Mouse (Mus musculus): ENCODE measurements around the gene Cdc42bpa. TPM values are rescaled to one million over a fixed set of nuclear protein-coding genes. Genes with fewer than 3 reads are reported as not detected.

Cdc42bpa gene
- polyA plus RNA-seq, 2 experiments, result 8.1 to 9.1 TPM

DNA sequence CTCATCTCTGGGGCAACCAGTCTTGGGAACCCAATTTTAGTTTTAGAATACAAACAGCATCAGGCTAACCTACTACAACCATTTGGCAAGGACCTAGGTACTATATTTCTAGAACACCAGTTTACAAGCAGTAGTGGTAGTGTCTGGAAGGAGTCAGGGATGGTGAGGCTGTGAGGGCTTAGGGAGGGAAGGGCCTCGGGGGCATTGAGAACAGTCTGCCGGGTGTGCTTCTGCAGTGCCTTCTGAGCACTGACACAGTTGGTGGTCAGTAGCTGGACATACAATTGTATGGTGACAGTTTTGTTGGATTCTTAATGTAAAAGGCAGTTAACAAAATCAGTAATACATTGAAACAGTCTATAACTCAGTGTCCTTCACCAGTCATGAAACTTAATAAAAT lies 200.3 kb downstream of the Cdc42bpa start:
- no peak for DNase-seq (ENCODE audit: low read depth in 3 of 3, low spot score in 3 of 3)
- TF ChIP-seq EP300 (IDR thresholded peaks at IDR 0.05; ENCODE audit: low read depth) (no peak), CTCF (IDR thresholded peaks at IDR 0.05; ENCODE audit: low read depth) (no peak)

DNA sequence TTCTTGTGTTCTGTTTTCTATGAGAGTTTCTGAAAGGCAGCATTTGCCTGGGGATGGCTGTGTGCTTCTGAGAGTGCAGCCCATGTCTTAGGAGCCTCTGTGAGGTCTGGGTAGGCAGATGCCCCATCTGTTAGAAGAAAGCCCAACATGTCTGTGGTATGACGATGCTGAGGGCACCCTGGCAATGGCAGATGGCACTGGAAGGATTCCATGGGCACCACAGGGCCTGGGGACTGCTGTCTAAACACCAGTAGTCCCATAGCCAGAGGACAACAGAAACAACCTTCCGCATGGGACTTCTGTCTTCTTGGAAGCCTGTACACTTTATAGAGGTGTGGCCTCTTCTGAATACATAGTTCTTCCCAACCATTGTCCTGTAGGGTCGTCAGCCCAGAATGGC lies 200.9 kb downstream of the Cdc42bpa start:
- WGBS (ENCODE audit: insufficient replicate concordance), result 70% methylated on average over 3 of the region's 3 CpGs
- ATAC-seq (ENCODE audit: insufficient read depth), result no peak

More for the DNA sequence above, 200.3 kb downstream of the Cdc42bpa start:
- no peak overlapping the region for H3K4me3 ChIP-seq (ENCODE audit: insufficient read depth in 1 of 2, low read depth in 2 of 2, low read length in 2 of 2)
- no peak overlapping the region for H3K4me2 ChIP-seq (ENCODE audit: low read depth)
- H3K9ac ChIP-seq (replicated peaks), result no peak overlapping the region
- 75% methylated on average over 2 of the region's 2 CpGs for WGBS (ENCODE audit: insufficient replicate concordance)
- H3K27ac ChIP-seq, result no peak overlapping the region
- no peaks in the 10 kb centered on the region for H3K4me1 ChIP-seq (replicated peaks; ENCODE audit: control insufficient read depth in 2 of 2, insufficient read depth in 2 of 2, low read length in 1 of 2)
- H3K9me3 ChIP-seq (ENCODE audit: control insufficient read depth, low read length), result no peaks in the 10 kb centered on the region
- no peak for ATAC-seq (ENCODE audit: insufficient read depth)
- no peaks in the 10 kb centered on the region for H3K27me3 ChIP-seq (ENCODE audit: control insufficient read depth, insufficient read depth, low read length)
- H3K36me3 ChIP-seq (replicated peaks; ENCODE audit: control insufficient read depth, insufficient read depth, low read depth), result no peaks in the 10 kb centered on the region; the same call in 1 of the 2 replicates

DNA sequence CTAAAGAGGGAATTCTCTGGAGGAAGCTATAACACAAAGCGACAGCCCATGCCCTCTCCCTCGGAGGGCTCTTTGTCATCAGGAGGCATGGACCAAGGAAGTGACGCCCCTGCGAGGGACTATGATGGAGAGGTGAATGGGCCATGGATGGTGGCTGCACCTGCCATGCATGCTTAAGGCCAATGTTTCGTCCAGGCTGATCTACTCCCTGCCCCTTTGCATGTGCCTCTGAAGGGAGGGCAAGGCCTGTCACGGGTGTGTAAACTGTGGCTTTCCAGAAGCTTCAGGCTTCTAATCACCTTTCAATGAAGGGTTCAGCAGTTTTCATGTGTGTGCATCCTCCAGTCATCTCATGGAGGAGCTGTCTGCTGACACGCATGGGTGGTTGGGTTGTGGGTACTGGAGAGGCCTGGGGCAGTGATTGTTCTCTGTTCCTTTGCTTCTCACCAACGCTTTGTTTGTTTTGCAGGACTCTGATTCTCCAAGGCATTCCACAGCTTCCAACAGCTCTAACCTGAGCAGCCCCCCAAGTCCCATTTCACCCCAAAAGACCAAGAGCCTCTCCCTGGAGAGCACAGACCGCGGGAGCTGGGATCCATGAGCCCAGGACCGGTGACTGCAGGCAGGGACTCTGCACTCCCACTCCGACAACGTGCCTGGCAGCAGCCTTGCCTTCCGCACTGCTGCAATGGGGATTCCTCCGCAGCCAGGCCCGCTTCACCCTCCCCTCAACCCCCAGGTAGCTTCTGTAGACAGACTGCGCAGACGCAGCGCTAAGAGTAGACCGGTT lies 201.5 kb downstream of the Cdc42bpa start:
- no peak for DNase-seq (ENCODE audit: low read depth in 3 of 3, low spot score in 3 of 3)

More for the DNA sequence above, 200.9 kb downstream of the Cdc42bpa start:
- Histone ChIP-seq H3K4me1 (replicated peaks; ENCODE audit: control insufficient read depth in 2 of 2, insufficient read depth in 2 of 2, low read length in 1 of 2) (no peaks in the 10 kb centered on the region), H3K27ac (no peak overlapping the region), H3K36me3 (replicated peaks; ENCODE audit: control insufficient read depth, insufficient read depth, low read depth) (no peaks in the 10 kb centered on the region; the same call in 1 of the 2 replicates), H3K27me3 (ENCODE audit: control insufficient read depth, insufficient read depth, low read length) (no peaks in the 10 kb centered on the region), H3K9me3 (ENCODE audit: control insufficient read depth, low read length) (no peaks in the 10 kb centered on the region), H3K4me3 (ENCODE audit: insufficient read depth in 1 of 2, low read depth in 2 of 2, low read length in 2 of 2) (no peak overlapping the region), H3K9ac (replicated peaks) (no peak overlapping the region), H3K4me2 (ENCODE audit: low read depth) (no peak overlapping the region)
- DNase-seq (ENCODE audit: low read depth in 3 of 3, low spot score in 3 of 3), result no peak
- no peak for TF ChIP-seq CTCF (IDR thresholded peaks at IDR 0.05; ENCODE audit: low read depth)
- no peak for TF ChIP-seq EP300 (IDR thresholded peaks at IDR 0.05; ENCODE audit: low read depth)

DNA sequence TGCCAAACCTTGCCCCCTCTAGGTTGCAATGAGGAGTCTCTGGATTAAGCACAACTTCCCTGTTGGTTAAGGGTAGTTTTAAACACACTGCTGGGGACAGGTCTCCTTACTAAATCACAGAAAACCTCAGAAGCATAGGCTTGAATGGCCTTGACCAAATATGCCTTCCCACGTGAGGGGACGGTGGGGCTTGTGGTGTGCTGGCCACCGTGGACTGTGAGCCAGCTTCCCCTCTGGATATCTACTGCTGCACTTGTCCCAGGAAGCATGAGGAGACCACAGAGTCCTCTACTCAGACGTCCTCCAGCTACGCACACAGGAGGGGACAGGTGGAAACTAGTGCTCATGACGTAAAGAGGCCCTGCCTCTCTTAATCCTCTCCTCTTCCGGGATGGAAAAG lies 202.7 kb downstream of the Cdc42bpa start:
- H3K4me3 ChIP-seq (ENCODE audit: insufficient read depth in 1 of 2, low read depth in 2 of 2, low read length in 2 of 2), result no peak overlapping the region
- 63% methylated on average over 7 of the region's 7 CpGs for WGBS (ENCODE audit: insufficient replicate concordance)
- ATAC-seq (ENCODE audit: insufficient read depth) (no peak), DNase-seq (ENCODE audit: low read depth in 3 of 3, low spot score in 3 of 3) (no peak)
- H3K4me1 ChIP-seq (replicated peaks; ENCODE audit: control insufficient read depth in 2 of 2, insufficient read depth in 2 of 2, low read length in 1 of 2), result no peaks in the 10 kb centered on the region
- no peak for TF ChIP-seq EP300 (IDR thresholded peaks at IDR 0.05; ENCODE audit: low read depth)
- no peak for TF ChIP-seq CTCF (IDR thresholded peaks at IDR 0.05; ENCODE audit: low read depth)
- no peaks in the 10 kb centered on the region for H3K9me3 ChIP-seq (ENCODE audit: control insufficient read depth, low read length)
- no peaks in the 10 kb centered on the region; the same call in 1 of the 2 replicates for H3K36me3 ChIP-seq (replicated peaks; ENCODE audit: control insufficient read depth, insufficient read depth, low read depth)
- no peaks in the 10 kb centered on the region for H3K27me3 ChIP-seq (ENCODE audit: control insufficient read depth, insufficient read depth, low read length)
- no peak overlapping the region for H3K4me2 ChIP-seq (ENCODE audit: low read depth)
- H3K27ac ChIP-seq, result no peak overlapping the region
- no peak overlapping the region for H3K9ac ChIP-seq (replicated peaks)

More for the DNA sequence above, 201.5 kb downstream of the Cdc42bpa start:
- no peaks in the 10 kb centered on the region for H3K27me3 ChIP-seq (ENCODE audit: control insufficient read depth, insufficient read depth, low read length)
- H3K4me1 ChIP-seq (replicated peaks; ENCODE audit: control insufficient read depth in 2 of 2, insufficient read depth in 2 of 2, low read length in 1 of 2), result no peaks in the 10 kb centered on the region
- no peaks in the 10 kb centered on the region for H3K9me3 ChIP-seq (ENCODE audit: control insufficient read depth, low read length)
- no peak overlapping the region for H3K4me2 ChIP-seq (ENCODE audit: low read depth)
- TF ChIP-seq CTCF (IDR thresholded peaks at IDR 0.05; ENCODE audit: low read depth) (no peak), EP300 (IDR thresholded peaks at IDR 0.05; ENCODE audit: low read depth) (no peak)
- no peak overlapping the region for H3K27ac ChIP-seq
- H3K9ac ChIP-seq (replicated peaks), result no peak overlapping the region
- WGBS (ENCODE audit: insufficient replicate concordance), result 87% methylated on average over 20 of the region's 20 CpGs
- no peak for ATAC-seq (ENCODE audit: insufficient read depth)
- no peak overlapping the region for H3K4me3 ChIP-seq (ENCODE audit: insufficient read depth in 1 of 2, low read depth in 2 of 2, low read length in 2 of 2)
- H3K36me3 ChIP-seq (replicated peaks; ENCODE audit: control insufficient read depth, insufficient read depth, low read depth), result no peaks in the 10 kb centered on the region; the same call in 1 of the 2 replicates

DNA sequence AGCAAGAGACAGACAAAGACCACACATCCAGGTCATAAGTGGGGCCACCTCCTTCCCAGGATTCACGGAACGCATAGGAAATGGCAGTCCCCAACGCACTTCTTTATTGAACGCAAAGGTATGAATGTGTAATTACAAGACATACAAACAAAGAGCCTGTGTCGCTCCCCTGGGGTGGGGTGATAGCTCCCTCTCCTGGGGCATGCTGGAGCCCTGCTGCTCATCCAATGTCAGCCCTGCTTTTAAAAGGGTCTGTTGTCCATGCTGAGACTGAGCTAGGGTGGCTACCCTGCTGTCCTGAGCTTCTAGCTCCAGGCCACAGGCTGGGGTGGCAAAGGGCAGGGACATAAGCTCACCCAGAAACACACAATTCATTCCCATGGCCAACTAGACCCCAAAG lies 206.3 kb downstream of the Cdc42bpa start:
- H3K4me1 ChIP-seq (replicated peaks; ENCODE audit: control insufficient read depth in 2 of 2, insufficient read depth in 2 of 2, low read length in 1 of 2), result no peaks in the 10 kb centered on the region
- no peaks in the 10 kb centered on the region; the same call in 1 of the 2 replicates for H3K36me3 ChIP-seq (replicated peaks; ENCODE audit: control insufficient read depth, insufficient read depth, low read depth)
- H3K4me2 ChIP-seq (ENCODE audit: low read depth), result no peak overlapping the region
- WGBS (ENCODE audit: insufficient replicate concordance), result 89% methylated on average over 5 of the region's 5 CpGs
- no peak overlapping the region for H3K4me3 ChIP-seq (ENCODE audit: insufficient read depth in 1 of 2, low read depth in 2 of 2, low read length in 2 of 2)
- no peak for DNase-seq (ENCODE audit: low read depth in 3 of 3, low spot score in 3 of 3)
- H3K27me3 ChIP-seq (ENCODE audit: control insufficient read depth, insufficient read depth, low read length), result no peaks in the 10 kb centered on the region
- H3K27ac ChIP-seq, result no peak overlapping the region
- H3K9me3 ChIP-seq (ENCODE audit: control insufficient read depth, low read length), result no peaks in the 10 kb centered on the region
- no peak overlapping the region for H3K9ac ChIP-seq (replicated peaks)
- TF ChIP-seq CTCF (IDR thresholded peaks at IDR 0.05; ENCODE audit: low read depth) (peak; percentile 54), EP300 (IDR thresholded peaks at IDR 0.05; ENCODE audit: low read depth) (no peak)
- ATAC-seq (ENCODE audit: insufficient read depth), result no peak
